Mouse (Mus musculus) testis, adult 2 months (tissue): ENCODE data around the gene Bach2.

Source experiments
- CTCF ChIP-seq: fragments of 200-500 bp; IDR thresholded peaks from 2 replicates; pipeline ENCODE4 v1.5.1; 2012; ENCODE audit warnings: low read depth, mild to moderate bottlenecking, inconsistent platforms, low read length, moderate library complexity; ENCODE audit not compliant: control insufficient read depth, insufficient read depth, insufficient replicate concordance
- POLR2A ChIP-seq: fragments of 200-500 bp; IDR thresholded peaks from 2 replicates; pipeline ENCODE4 v1.6.1; 2012; ENCODE audit warnings: low read depth, mild to moderate bottlenecking, inconsistent platforms, low read length, moderate library complexity; ENCODE audit not compliant: control insufficient read depth

- TF ChIP-seq POLR2A, result no peak
- TF ChIP-seq CTCF, result no peak
Measured at GRCm38 (mm10) chr4:32351661-32352246, 113.2 kb downstream of the Bach2 start.
